Comparison of ENCODE assay signal across 12 mouse cellular contexts in the genomic region with DNA sequence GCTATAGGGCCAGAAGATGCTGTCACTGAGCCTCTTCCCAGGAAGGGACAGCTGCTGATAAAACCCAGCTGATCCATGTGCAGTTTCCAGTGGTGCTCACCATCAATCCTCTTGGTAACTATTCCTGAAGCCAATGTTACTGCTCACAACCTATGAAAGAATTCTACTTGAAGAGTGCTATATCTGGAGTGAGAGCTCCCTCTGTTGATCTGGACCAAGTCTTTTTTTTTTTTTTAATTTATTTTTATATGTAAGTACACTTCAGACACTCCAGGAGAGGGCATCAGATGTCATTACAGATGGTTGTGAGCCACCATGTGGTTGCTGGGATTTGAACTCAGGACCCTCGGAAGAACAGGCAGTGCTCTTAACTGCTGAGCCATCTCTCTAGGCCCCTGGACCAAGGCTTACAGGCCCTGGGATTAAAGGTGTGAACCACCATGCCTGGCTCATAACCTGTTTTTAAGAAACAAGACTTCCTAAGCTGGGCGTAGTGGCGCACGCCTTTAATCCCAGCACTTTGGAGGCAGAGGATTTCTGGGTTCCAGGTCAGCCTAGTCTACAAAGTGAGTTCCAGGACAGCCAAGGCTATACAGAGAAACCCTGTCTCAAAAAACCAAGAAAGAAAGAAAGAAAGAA. TPM values are rescaled to one million over a fixed set of nuclear protein-coding genes. Genes with fewer than 3 reads are reported as not detected.
DNase-seq lines count a peak whose midpoint lies in the region; ATAC-seq and TF ChIP-seq lines count a peak whose summit lies in the region.
"Had no signal": no experiment of that assay in that cellular context is flagged by ENCODE, and none has a peak within 500 bp of the region (broad histone marks: within the 10 kb centered on the region; RNA-seq: fewer than 3 reads in every experiment).

No protein-coding gene starts in this region.

- no peak overlapping the region for H3K27ac ChIP-seq in liver, postnatal 0 days (ENCODE audit: low read depth)
- H3K27ac ChIP-seq in liver, embryonic 11.5 days (ENCODE audit: low read depth, low read length): no peak overlapping the region
- H3K27ac ChIP-seq: midbrain, embryonic 12.5 days had no signal

- DNase-seq in frontal cortex, postnatal 10 days (ENCODE audit: low spot score in 2 of 2): no peak
- no peak for DNase-seq in liver, postnatal 0 days
- DNase-seq in liver, embryonic 11.5 days (ENCODE audit: low spot score): no peak
- peak; percentile 63 for DNase-seq in ES-CJ7 (ENCODE audit: low read depth, low spot score)
- DNase-seq in lung, postnatal 36 days: peak; percentile 14
- DNase-seq in cerebellum, postnatal 14 days: no peak
- no peak for DNase-seq in embryo, embryonic 10.5 days (ENCODE audit: low spot score)
- DNase-seq: adrenal gland, adult 2 months; cerebellum, adult 9-10 months; kidney, adult 11 months had no signal

- TF ChIP-seq EP300 in liver, postnatal 0 days (IDR thresholded peaks at IDR 0.05; ENCODE audit: low read depth): no peak

- 87% methylated on average over 4 of the region's 4 CpGs for WGBS in liver, postnatal 0 days (ENCODE audit: insufficient replicate concordance)
- 95% methylated on average over 4 of the region's 4 CpGs for WGBS in liver, embryonic 11.5 days

- H3K4me2 ChIP-seq in liver, postnatal 0 days (ENCODE audit: low read depth, low read length): no peak overlapping the region
- H3K4me2 ChIP-seq in liver, embryonic 11.5 days: no peak overlapping the region
- H3K4me2 ChIP-seq: midbrain, embryonic 12.5 days had no signal

- no peaks in the 10 kb centered on the region for H3K36me3 ChIP-seq in liver, postnatal 0 days (replicated peaks; ENCODE audit: insufficient read depth, low read length)
- no peaks in the 10 kb centered on the region for H3K36me3 ChIP-seq in liver, embryonic 11.5 days (ENCODE audit: control insufficient read depth, insufficient read depth, low read length)

- peak; percentile 28; the same call in 1 of the 2 replicates for TF ChIP-seq CTCF in liver, postnatal 0 days (IDR thresholded peaks at IDR 0.05; ENCODE audit: low read depth)

- no peak overlapping the region for H3K4me3 ChIP-seq in liver, postnatal 0 days (ENCODE audit: low read depth, low read length)
- H3K4me3 ChIP-seq in liver, embryonic 11.5 days (ENCODE audit: low read depth, low read length): no peak overlapping the region
- H3K4me3 ChIP-seq: midbrain, embryonic 12.5 days had no signal

- ATAC-seq in frontal cortex, adult (ENCODE audit: low TSS enrichment): peak; percentile 95
- no peak for ATAC-seq in liver, postnatal 0 days
- no peak for ATAC-seq in liver, embryonic 11.5 days (replicated peaks; ENCODE audit: low FRiP score)

- no peaks in the 10 kb centered on the region for H3K4me1 ChIP-seq in liver, postnatal 0 days (ENCODE audit: insufficient read depth)
- H3K4me1 ChIP-seq in liver, embryonic 11.5 days (replicated peaks; ENCODE audit: control insufficient read depth, insufficient read depth, low read length): no peaks in the 10 kb centered on the region
- H3K4me1 ChIP-seq: midbrain, embryonic 12.5 days had no signal

- peaks cover 9% of the 10 kb centered on the region for H3K9me3 ChIP-seq in liver, postnatal 0 days (ENCODE audit: low read length)
- H3K9me3 ChIP-seq in liver, embryonic 11.5 days (ENCODE audit: control insufficient read depth, low read length): peaks cover 7% of the 10 kb centered on the region

- H3K27me3 ChIP-seq in liver, postnatal 0 days (ENCODE audit: insufficient read depth, low read length): no peaks in the 10 kb centered on the region
- no peaks in the 10 kb centered on the region for H3K27me3 ChIP-seq in liver, embryonic 11.5 days (replicated peaks; ENCODE audit: control insufficient read depth, insufficient read depth, low read length)
- H3K27me3 ChIP-seq: midbrain, embryonic 12.5 days had no signal

- H3K9ac ChIP-seq in liver, postnatal 0 days (replicated peaks): no peak overlapping the region
- H3K9ac ChIP-seq in liver, embryonic 11.5 days (ENCODE audit: low read depth, low read length): no peak overlapping the region
- H3K9ac ChIP-seq: midbrain, embryonic 12.5 days had no signal

RNA-seq across cellular contexts. Expression of a gene that starts 7.5 kb away (rescaled TPM):
- polyA plus RNA-seq in liver, postnatal 0 days (2015; fragmentation: Nextera tagmentation; extraction: Ambion mirVana): 6.7 and 7.2 TPM in 2 replicates
- polyA plus RNA-seq in liver, embryonic 11.5 days (2014; fragmentation: Nextera tagmentation; extraction: Ambion mirVana): 31.1 and 32.8 TPM in 2 replicates

Comparison
In these comparisons a context has a peak if more than half of its experiments do, and no peak if none do; other contexts are left out.
1. DNase-seq: peak in ES-CJ7 (single experiment) and lung, postnatal 36 days (single experiment); none in frontal cortex, postnatal 10 days (0 of 2), liver, postnatal 0 days (single experiment), liver, embryonic 11.5 days (single experiment), cerebellum, postnatal 14 days (0 of 2) and embryo, embryonic 10.5 days (single experiment).